Mouse (Mus musculus) lung, embryonic 15.5 days (tissue): ENCODE measurements around the gene Ang5. TPM values are rescaled to one million over a fixed set of nuclear protein-coding genes. Genes with fewer than 3 reads are reported as not detected.
"Not testable (repeated sequence)": the region's sequence is repeated elsewhere in the genome, so short reads cannot be mapped to it uniquely, and the experiment has no call there.

Experiments used
- ATAC-seq: fragments of 200-750 bp; cut with Nextera tagmentation; 2 replicates; pipeline ENCODE4 v1.8.0; 2017; ENCODE audit warnings: moderate number of reproducible peaks, borderline replicate concordance; ENCODE audit not compliant: low FRiP score, low TSS enrichment; ENCODE audit errors: extremely low read depth
- H3K27ac ChIP-seq: fragments of 300-500 bp; sonication (generic); 2 replicates; pipeline ENCODE4 v1.5.1; 2015; ENCODE audit warnings: moderate library complexity, mild to moderate bottlenecking, inconsistent platforms
- H3K27me3 ChIP-seq: fragments of 300-500 bp; sonication (generic); 2 replicates; pipeline ENCODE4 v1.6.1; 2015; ENCODE audit warnings: inconsistent platforms
- H3K36me3 ChIP-seq: fragments of 300-500 bp; sonication (generic); 2 replicates; pipeline ENCODE4 v1.6.1; 2015; ENCODE audit warnings: inconsistent platforms
- H3K4me1 ChIP-seq: fragments of 300-500 bp; sonication (generic); 2 replicates; pipeline ENCODE4 v1.6.1; 2015; ENCODE audit warnings: inconsistent platforms
- H3K4me2 ChIP-seq: fragments of 300-500 bp; sonication (generic); 2 replicates; pipeline ENCODE4 v1.6.1; 2015; ENCODE audit warnings: inconsistent platforms, mild to moderate bottlenecking, moderate library complexity
- H3K4me3 ChIP-seq: fragments of 300-500 bp; sonication (generic); 2 replicates; pipeline ENCODE4 v1.5.1; 2015; ENCODE audit warnings: mild to moderate bottlenecking, inconsistent platforms
- H3K9ac ChIP-seq: fragments of 300-500 bp; sonication (generic); 2 replicates; pipeline ENCODE4 v1.6.1; 2015; ENCODE audit warnings: inconsistent platforms
- H3K9me3 ChIP-seq: fragments of 300-500 bp; sonication (generic); 2 replicates; pipeline ENCODE4 v1.6.1; 2016; ENCODE audit warnings: inconsistent platforms
- WGBS: fragments of 180-500 bp; shearing (Covaris S2); methylation state at CpG from one replicate; pipeline ENCODE4 v1.1.7; 2015; 5-methylcytosine and 5-hydroxymethylcytosine counted together
- polyA plus RNA-seq: library from polyadenylated mRNA; unstranded; fragments of >200 nt; fragmentation: Nextera tagmentation; extraction: Ambion mirVana; gene quantifications from 2 replicates; pipeline ENCODE4 v1.2.1, GENCODE M21; 2015

Ang5 gene
- polyA plus RNA-seq, 1 experiment from 2014 or later: not detected

DNA sequence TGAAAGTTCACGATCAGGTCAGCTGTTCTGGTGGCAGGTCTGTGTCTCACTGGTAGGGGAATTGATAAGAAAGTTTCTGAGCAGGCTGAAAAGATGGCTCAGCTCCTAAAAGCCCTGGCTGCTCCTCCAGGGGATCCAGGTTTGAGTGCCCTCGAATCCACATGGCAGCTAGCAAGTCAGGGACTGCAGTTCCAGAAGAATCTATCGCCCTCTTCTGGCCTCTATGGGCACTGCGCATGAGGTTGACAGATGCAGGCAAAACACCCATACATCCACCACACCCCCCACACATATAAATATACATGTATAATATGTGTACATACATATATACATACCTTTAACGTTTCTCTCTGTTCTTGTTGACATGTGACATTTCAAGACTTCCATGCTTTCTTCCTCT is 30.5 kb downstream of the Ang5 start:
- H3K36me3 ChIP-seq, H3K4me1 ChIP-seq, H3K4me3 ChIP-seq, H3K27ac ChIP-seq, H3K4me2 ChIP-seq, H3K27me3 ChIP-seq, ATAC-seq, H3K9ac ChIP-seq, H3K9me3 ChIP-seq: not testable (repeated sequence)
- WGBS: 13% methylated on average over 5 of the region's 5 CpGs

DNA sequence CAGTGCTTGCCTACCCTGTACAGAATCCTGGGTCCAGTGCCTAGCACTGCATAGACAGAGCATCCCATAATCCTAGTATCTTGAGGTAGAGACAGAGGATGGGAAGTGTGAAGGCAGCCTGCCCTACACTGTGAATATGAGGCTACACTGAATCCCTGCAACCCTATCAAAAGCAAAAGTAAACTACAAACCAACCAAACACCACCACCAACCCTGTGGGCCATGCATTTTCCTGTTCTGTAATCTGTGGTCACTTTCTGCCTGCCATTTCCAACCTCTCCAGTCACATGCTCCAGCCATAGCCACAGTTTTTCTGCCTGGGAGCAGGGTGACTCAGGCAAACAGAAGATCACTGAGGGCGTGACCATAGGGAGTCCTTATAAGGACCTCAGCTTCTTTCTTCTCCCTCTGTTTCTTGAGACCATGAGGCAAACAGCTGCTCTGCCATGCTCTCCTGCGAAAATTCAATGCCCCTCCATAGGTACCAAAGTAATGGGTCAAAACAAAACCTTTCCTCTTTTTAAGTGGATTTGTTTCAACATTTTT is 41.7 kb downstream of the Ang5 start:
- ATAC-seq, H3K9me3 ChIP-seq, H3K4me1 ChIP-seq, H3K9ac ChIP-seq, H3K27me3 ChIP-seq, H3K4me3 ChIP-seq, H3K27ac ChIP-seq, H3K36me3 ChIP-seq, H3K4me2 ChIP-seq: not testable (repeated sequence)
- 73% methylated on average over 2 of the region's 2 CpGs for WGBS

DNA sequence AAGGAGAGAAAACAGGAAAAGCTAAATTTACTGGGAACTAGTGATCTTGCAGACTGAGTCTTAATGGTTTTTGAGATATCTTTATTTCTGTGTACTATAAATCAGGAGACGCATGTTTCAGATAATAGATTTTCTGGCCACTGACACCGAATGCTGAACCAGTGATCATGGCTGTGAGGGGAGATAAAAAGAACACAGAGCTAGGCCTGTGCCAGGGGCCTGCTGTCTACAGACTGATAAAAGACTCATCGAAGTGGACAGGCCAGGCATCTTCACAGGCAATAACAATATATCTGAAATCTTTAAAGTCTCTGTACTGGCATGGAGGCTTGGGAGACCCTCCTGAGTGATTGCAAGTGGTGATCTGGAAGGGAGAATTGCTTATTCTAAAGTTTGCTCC is 44.7 kb downstream of the Ang5 start:
- no peak overlapping the region for H3K9ac ChIP-seq
- H3K27me3 ChIP-seq: no peaks in the 10 kb centered on the region
- no peaks in the 10 kb centered on the region for H3K36me3 ChIP-seq
- 68% methylated on average over 3 of the region's 3 CpGs for WGBS
- H3K4me3 ChIP-seq: no peak overlapping the region
- H3K4me2 ChIP-seq: no peak overlapping the region
- no peak overlapping the region for H3K27ac ChIP-seq
- H3K9me3 ChIP-seq: no peaks in the 10 kb centered on the region
- ATAC-seq: no peak
- no peaks in the 10 kb centered on the region for H3K4me1 ChIP-seq

DNA sequence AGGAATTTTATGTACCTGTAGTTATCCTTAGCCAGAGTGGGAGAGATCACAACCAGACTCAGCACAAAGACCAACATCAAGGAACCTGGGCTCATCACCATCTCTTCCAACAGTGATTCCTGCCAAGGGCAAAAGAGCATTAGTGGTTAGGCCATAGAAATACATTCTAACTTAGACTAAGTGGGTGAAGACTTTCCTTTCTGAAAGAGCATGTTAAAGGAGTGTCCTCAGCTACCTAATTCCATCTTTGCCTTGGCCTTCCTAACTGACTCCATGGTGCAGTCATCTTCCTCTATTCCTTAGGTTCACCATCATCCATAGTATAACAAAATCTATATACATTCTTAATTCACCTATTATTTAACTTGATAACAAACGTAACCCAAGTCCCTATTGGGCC is 45.3 kb downstream of the Ang5 start, which contains the start of gene Ang6:
TSS of gene Ang6 (minus strand) at position 101 of the 400 bp plus-strand sequence.
- H3K4me3 ChIP-seq: no peak within 1 kb of the TSS

DNA sequence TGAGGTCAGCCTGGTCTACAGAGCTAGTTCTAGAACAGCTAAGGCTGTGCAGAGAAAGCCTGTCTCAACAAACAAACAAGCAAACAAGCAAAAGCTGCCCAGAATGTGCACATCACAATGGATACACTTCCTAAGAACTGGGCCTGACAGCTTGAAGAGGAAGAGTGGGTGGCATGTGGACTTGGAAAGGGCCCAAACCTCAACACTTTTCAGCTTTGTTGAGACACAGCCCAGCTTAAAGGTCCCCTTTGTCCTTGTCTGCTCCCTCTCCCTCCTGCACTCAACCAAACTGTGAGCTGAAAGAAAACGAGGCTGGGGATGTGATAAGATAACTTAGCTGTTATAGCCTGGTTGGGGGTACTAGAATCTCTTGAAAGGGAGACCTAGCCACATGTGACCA is 51.2 kb downstream of the Ang5 start:
- H3K4me3 ChIP-seq, H3K36me3 ChIP-seq, H3K9ac ChIP-seq, H3K27me3 ChIP-seq, ATAC-seq, H3K9me3 ChIP-seq, H3K27ac ChIP-seq, H3K4me1 ChIP-seq, H3K4me2 ChIP-seq: not testable (repeated sequence)
- no CpG with 5 or more reads among the region's 1 CpGs for WGBS

More for the DNA sequence above, 45.3 kb downstream of the Ang5 start, which contains the start of gene Ang6:
- Histone ChIP-seq H3K27ac (no peak within 1 kb of the TSS), H3K9ac (no peak within 1 kb of the TSS), H3K27me3 (no peaks in the 10 kb centered on the region), H3K36me3 (no peaks in the 10 kb centered on the region), H3K4me2 (no peak within 1 kb of the TSS), H3K9me3 (no peaks in the 10 kb centered on the region), H3K4me1 (no peaks in the 10 kb centered on the region)
- WGBS: 61% methylated on average over 1 of the region's 1 CpGs
- no peak for ATAC-seq

DNA sequence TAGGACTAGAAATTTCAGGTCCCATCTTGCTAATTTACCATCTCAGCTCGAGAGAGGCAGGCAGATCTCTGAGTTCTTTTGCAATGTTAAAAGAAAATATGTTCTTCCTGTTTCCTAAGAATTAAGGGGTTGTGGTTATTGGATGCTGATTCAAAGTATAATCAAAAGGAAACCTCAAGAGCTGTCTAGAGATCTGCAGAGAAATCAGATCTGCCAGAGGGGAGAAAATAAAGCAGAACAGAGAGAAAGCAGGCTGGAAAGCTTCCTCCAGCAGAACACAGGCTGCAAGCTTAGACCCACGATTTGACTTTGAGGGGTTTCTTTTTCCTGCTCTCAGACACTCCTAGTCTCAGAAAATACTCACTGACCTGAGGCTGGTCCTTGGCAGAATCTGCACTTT is 52.8 kb downstream of the Ang5 start:
- H3K27me3 ChIP-seq, H3K4me2 ChIP-seq, H3K27ac ChIP-seq, ATAC-seq, H3K9me3 ChIP-seq, H3K4me1 ChIP-seq, H3K36me3 ChIP-seq, H3K4me3 ChIP-seq, H3K9ac ChIP-seq: not testable (repeated sequence)
- 33% methylated on average over 2 of the region's 2 CpGs for WGBS

Other genes starting within 250 kb of the Ang5 start
- gene Gm16506, start 229.6 kb upstream of the Ang5 start, polyA plus RNA-seq: not detected in 2 replicates
- gene Gm6526, start 209.2 kb upstream of the Ang5 start, polyA plus RNA-seq: not detected in 2 replicates
- gene Gm8180, start 172.3 kb upstream of the Ang5 start, polyA plus RNA-seq: not detected in 2 replicates
- not detected in 2 replicates for gene Ear1, start 81.6 kb upstream of the Ang5 start, polyA plus RNA-seq
- gene Ear10, start 33.5 kb upstream of the Ang5 start, polyA plus RNA-seq: not detected in 2 replicates
- gene Gm8113, start 31.7 kb upstream of the Ang5 start, polyA plus RNA-seq: 32.5 and 33.4 TPM in 2 replicates
- not detected in 2 replicates for gene Ang6, start 45.2 kb downstream of the Ang5 start, polyA plus RNA-seq
- 3.7 and 4.3 TPM in 2 replicates for gene Ear2, start 145.6 kb downstream of the Ang5 start, polyA plus RNA-seq
- gene Gm3327, start 166.8 kb downstream of the Ang5 start, polyA plus RNA-seq: not detected in 2 replicates
- not detected in 2 replicates for gene Gm8212, start 240.6 kb downstream of the Ang5 start, polyA plus RNA-seq